Mouse (Mus musculus): ENCODE data around the gene Pou3f1.

Pou3f1 gene

GRCm38 (mm10) chr4:124656518-124656853 is at the start of gene Pou3f1:
Gene Pou3f1 (plus strand): TSS chr4:124656807.
- no peak for DNase-seq (ENCODE audit: low read depth in 1 of 2, low spot score in 2 of 2)

DNA sequence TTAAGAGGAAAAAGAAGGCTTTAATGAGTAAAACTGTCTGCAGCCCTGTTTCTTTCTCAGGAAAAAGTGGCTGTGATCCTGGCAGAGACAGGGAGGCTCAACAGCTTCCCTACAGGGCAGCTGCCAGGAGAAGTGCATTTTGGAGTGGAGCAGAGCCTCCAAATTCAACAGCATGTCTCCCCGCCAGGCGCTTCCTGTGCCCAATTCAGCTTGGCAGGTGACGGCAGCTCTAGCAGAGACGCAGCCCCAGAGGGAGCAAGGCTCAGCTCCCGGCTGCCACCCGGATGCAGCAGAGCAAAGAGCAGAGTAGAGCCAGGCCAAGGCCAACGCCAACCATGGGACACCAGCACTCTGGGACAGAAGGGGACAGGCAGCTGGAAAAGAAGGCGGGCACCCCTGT is 49.4 kb upstream of the Pou3f1 start:
- DNase-seq (ENCODE audit: low read depth in 1 of 2, low spot score in 2 of 2): no peak

DNA sequence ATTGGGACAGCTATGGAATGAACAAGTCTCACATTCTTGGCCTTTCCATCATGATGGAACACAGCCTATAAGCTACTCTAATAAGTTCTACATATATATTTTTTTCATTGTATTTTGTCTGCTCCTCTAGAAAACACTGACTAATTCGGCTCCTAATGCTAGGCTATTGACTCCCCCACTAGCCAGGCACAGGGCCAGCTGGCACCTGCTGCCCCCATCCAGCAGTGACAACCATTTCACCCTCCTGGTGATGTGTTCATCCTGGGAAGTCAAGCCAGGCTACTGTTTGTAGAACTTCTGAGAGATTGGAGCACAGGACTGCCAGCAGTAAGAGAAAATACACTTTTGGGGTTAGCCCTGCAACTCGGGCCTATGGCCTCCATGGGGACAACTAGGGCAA is 46.5 kb upstream of the Pou3f1 start:
- no peak for DNase-seq (ENCODE audit: low read depth in 1 of 2, low spot score in 2 of 2)

- no peak for DNase-seq (ENCODE audit: low read depth in 1 of 2, low spot score in 2 of 2)
These were observed 45.9 kb upstream of the Pou3f1 start, which contains the start of gene 3100002H09Rik for GRCm38 (mm10) chr4:124610703-124611102. Gene 3100002H09Rik (minus strand): TSS chr4:124610803.

GRCm38 (mm10) chr4:124611768-124612167 is 44.8 kb upstream of the Pou3f1 start:
- DNase-seq (ENCODE audit: low read depth in 1 of 2, low spot score in 2 of 2): no peak

- no peak for DNase-seq (ENCODE audit: low read depth in 1 of 2, low spot score in 2 of 2)
These were observed 42.4 kb upstream of the Pou3f1 start for GRCm38 (mm10) chr4:124614189-124614588.

DNA sequence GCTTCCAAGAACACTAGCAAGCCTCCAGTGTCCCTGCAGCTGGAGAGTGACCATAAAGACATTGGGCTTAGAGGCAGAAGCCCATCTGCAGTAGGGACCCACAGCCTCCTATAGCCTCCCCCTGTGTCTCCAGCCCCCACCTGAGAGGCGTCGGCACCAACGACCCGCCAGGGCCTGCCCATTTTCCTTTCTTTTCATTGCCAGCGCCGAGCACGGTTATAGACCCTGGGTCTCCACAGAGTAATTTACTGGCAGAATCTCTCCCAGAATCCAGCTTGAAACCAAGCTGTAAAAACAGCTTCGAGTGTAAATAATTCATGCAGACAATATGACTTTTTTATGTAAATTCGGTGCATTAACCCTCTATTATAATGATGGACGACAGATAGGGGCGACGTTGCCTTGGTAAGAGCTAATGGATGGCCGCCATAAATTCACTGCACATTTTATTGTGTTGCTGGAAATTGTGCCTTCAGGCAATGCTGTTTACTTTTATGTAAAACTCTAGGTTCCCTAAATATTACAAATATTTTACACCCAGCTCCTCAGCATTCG is 41.1 kb upstream of the Pou3f1 start:
- no peak for DNase-seq (ENCODE audit: low read depth in 1 of 2, low spot score in 2 of 2)

DNA sequence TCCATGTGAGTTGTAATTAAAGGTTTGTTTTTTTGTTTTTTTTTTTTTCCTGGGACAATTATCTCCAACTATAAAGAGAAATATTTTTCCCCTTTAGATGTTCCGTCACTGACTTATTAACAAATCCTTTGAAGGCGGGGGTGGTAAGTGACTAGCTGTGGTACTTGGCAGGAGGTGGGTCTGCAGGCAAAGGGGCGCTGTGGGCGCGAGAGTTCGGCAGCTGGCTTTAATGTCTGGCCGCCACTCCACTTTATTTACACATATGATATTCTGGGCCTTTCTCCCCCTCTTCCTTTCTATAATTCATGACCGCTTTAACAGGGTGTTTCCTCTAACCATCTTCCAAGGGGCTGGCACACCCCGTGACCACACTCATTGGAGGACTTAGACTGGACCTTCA is 40.6 kb upstream of the Pou3f1 start:
- DNase-seq (ENCODE audit: low read depth in 1 of 2, low spot score in 2 of 2): no peak

- no peak for DNase-seq (ENCODE audit: low read depth in 1 of 2, low spot score in 2 of 2)
These were observed 40.0 kb upstream of the Pou3f1 start for GRCm38 (mm10) chr4:124616636-124617035.

GRCm38 (mm10) chr4:124618599-124618998 is 38.0 kb upstream of the Pou3f1 start:
- no peak for DNase-seq (ENCODE audit: low read depth in 1 of 2, low spot score in 2 of 2)

DNA sequence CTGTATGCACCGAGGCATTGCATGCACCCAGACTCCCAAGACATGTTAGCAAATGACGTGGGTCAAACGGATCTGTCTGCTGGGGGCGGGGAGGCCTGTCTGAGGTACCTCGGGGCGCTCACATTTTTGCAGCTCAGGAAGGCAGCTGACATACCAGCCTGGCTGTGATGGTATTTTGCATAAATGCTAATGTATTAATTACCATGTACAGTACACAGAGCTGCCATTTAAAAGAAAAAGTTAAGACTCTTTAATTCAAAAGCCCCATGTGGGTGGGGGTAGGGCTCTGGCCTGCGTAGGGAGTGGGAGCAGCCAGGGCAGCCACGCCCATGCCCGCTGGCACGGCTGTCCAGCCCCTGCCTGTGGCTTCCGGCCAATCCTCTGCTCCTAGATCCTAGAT is 35.2 kb upstream of the Pou3f1 start:
- no peak for DNase-seq (ENCODE audit: low read depth in 1 of 2, low spot score in 2 of 2)

GRCm38 (mm10) chr4:124622566-124622965 is 34.0 kb upstream of the Pou3f1 start:
- DNase-seq (ENCODE audit: low read depth in 1 of 2, low spot score in 2 of 2): no peak

- no peak for DNase-seq (ENCODE audit: low read depth in 1 of 2, low spot score in 2 of 2)
These were observed 32.5 kb upstream of the Pou3f1 start for GRCm38 (mm10) chr4:124624111-124624581.

DNA sequence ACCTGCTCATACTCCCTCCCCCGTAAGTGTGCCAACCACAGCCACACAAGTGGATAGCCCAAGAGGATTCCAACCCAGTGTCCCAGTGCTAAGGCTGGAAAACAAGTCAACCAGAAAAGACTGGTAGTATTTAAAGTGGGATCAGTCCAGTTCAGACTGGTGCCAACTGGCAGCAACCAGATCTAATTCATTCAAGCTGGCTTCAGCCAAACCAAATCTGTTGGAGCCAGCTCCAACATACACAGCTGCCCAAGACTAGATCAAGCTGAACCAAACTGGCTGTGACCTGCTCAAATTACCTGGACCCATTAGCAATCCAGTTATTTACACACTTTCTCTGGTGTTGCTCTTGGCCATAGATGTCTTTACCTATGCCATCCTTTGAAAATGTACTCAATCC is 29.8 kb upstream of the Pou3f1 start:
- no peak for DNase-seq (ENCODE audit: low read depth in 1 of 2, low spot score in 2 of 2)

- DNase-seq (ENCODE audit: low read depth in 1 of 2, low spot score in 2 of 2): no peak
These were observed 25.2 kb upstream of the Pou3f1 start for GRCm38 (mm10) chr4:124631456-124631855.

- DNase-seq (ENCODE audit: low read depth in 1 of 2, low spot score in 2 of 2): no peak
These were observed 23.8 kb upstream of the Pou3f1 start for GRCm38 (mm10) chr4:124632856-124633255.

- no peak for DNase-seq (ENCODE audit: low read depth in 1 of 2, low spot score in 2 of 2)
These were observed 23.3 kb upstream of the Pou3f1 start for GRCm38 (mm10) chr4:124633281-124633680.

GRCm38 (mm10) chr4:124639715-124640114 is 16.9 kb upstream of the Pou3f1 start:
- DNase-seq (ENCODE audit: low read depth in 1 of 2, low spot score in 2 of 2): no peak

- no peak for DNase-seq (ENCODE audit: low read depth in 1 of 2, low spot score in 2 of 2)
These were observed 12.7 kb upstream of the Pou3f1 start for GRCm38 (mm10) chr4:124643859-124644258.

- DNase-seq (ENCODE audit: low read depth in 1 of 2, low spot score in 2 of 2): peak; percentile 10 to 24
These were observed 11.6 kb upstream of the Pou3f1 start for GRCm38 (mm10) chr4:124644974-124645433.

DNA sequence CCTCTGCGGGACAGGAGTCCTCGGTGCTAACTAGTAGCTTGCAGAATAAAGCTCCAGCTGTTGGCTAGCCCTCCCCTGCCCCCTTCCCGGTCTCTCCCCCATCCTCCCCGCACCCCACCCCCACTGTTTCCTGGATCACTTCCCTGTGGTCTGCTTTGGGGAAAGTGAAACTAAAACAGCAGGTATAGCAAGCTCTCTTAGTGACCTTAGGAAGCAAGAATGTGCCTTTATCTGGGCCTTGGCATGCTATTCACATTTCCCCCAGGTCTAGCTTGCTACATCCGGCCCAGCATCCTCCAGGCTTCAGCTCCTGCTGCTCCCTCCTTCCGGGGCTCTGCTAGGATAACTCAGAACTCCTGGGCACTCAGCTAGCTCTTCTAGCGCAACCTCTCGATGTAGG is 10.0 kb upstream of the Pou3f1 start:
- no peak for DNase-seq (ENCODE audit: low read depth in 1 of 2, low spot score in 2 of 2)

DNA sequence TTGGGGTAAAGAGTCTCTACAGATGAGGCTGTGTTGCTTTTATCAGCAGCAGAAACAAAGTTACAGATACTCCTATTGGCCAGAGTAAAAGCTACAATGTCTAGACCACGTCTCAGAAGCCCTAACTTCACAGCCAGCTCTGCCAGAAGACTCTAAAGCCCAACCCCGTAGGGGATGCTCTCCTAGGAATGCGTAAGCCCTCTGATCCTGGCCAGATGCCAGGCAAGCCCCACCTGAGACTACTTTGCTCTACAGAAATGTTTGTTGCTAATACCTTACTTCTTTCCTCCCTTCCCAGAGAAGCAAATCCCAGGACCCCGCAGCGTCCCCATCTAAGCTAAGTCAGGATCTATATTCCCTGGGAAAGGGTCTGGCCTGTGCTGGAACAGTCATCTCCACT is 8.7 kb upstream of the Pou3f1 start:
- DNase-seq (ENCODE audit: low read depth in 1 of 2, low spot score in 2 of 2): no peak

GRCm38 (mm10) chr4:124652886-124653285 is 3.7 kb upstream of the Pou3f1 start:
- no peak for DNase-seq (ENCODE audit: low read depth in 1 of 2, low spot score in 2 of 2)

Measured in monocyte, adult 2 months (primary cell).